Mouse (Mus musculus) kidney, postnatal 10 days (tissue): ENCODE data around the gene Mical2.
A peak's percentile ranks its signal among the peaks of the same experiment; 100 is the strongest.

Experiments
- DNase-seq: peaks from one replicate; pipeline ENCODE4 v3.0.0; 2021; ENCODE audit warnings: mixed read lengths

Mical2 gene

DNA sequence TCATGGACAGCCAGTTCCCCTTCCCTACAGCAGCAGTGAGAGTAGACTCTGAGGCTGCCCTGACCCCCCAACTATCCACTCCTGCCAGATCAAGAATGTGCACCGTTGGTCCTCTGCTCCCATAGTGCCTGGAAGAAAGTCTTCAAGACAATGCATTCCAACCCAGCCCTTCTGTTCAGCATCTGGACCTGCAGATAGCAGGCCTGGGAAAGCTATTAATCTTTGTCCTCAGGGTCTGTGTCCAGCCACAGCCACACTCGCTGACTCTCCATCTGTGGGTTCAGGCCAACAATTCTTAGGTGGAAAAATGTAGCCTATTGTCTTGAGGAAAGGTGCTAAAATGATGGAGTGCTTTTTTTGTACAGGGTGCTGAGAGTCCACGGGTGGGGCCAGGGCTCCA is 54.8 kb downstream of the Mical2 start:
- no peak for DNase-seq

DNA sequence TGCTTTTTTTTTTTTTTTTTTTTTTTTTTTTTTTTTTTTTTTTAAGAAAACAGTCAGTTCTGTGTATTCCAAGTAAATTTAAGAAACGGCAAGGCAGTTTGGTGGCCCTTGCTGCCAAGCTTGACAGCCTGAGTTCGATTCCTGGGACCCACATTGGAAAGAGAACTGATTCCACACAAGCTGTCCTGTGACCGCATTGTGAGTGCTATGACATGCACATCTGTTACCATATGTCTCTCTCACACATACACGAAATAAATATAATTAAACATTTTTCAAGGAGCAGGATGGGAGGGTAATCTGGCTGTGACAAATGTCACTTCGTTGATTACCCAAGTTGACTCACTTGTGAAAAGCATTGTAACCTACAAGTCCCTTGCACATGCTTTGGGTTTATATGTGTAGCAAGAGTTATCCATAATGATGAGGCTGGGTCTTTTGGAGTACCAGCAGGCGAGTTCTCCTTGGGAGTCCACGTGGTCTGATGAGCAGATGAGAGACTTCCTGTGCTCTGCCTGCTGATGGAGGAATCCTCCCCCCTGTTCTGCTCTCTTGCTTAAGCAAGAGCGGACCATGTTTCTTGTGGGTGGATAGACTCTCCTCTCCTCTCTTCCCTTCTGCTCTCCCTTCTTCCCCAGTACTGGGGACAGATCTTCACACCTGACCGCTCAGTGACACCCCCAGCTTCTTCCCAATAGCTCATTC is 58.1 kb downstream of the Mical2 start:
- no peak for DNase-seq

DNA sequence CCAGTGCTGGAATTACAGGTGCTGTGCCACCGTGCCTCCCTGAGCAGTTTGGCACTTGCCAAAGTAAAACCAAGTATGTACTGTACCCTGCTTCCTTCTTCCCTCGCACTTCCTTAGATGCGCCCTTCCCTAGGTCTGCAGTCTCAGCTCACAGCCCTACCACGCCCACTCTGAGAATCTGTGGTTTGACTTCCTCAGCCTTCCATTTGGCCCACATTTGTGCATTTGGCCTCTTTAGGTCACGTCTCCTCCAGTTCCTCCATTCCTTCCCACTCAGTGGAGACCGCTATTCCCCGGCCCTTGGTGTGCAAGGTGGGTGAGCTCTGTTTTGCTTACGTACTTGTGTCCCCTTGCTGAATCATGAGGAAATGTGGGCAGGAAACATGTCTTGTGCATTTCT is 59.9 kb downstream of the Mical2 start:
- no peak for DNase-seq

DNA sequence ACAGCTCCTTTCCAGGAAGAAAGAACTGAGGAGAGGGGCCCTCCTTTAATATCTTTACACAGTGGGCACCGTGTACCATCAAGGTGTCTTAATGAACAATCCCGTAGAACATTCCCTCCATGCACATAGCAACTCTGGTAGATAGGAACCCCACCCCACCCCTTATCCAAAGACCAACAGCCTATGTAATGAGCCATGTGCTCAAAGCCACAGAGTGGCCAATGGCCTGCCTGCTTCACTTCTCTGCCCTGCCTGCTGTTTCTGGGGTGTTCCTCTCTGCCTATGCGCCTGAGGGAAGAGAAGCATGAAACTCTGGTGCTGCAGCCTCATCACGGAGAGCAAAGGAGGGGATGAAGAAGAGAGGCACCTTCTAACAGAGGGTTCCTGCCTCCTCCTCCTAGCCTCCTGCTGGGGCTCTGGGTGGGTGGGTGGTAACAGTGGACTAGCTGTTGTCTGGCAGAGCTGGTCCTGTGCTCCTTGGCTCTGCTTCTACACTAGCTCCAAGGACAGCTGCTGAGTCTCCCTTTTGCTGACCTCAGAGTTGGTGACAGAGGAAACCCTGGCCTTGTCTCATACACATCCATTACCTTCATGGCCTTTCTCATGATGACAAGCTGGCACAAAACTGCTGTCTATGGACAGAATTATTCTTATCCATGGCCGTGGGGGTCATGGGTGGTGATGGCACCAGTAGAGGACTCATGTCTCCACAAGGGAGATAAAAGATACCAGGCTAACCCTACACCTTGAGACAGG is 62.9 kb downstream of the Mical2 start:
- DNase-seq, result no peak

DNA sequence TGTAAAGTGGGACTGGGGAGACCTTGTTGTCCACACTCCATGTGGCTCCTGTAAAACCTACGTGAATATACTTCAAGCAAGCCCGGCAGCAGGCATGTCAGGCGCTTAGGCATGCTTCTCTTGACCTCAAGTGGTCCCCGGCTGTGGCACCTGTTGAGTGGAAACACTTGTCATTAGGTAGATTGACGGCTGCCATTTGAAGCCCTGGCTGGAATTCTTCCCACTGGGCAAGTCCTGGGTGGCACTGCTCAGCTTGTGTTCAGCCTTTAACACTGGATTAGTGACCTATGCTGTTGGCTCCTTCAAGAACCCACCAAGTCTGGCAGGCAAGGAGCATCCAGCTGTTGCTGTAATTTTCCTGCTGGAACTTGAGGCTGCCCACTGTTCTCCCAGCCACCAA is 63.9 kb downstream of the Mical2 start:
- DNase-seq, result no peak

DNA sequence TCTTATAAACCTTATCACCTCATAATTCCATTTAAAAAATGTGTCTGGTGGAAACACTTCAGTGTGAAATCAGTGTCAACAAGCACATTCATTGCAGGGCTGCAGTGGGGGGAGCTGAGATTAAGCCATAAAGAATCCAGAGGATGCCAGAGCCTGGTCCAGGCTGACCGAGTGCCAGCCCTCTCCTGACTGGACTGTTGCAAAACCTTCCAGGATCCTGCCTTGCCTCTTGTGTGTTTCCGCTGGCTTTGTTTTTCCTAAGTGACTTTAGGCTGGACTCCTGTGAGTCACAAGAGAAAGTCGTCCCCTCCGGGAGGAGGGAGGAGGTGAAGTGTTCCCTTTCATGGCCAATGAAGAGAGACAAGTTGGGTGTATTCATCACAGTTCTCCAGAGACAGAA is 64.3 kb downstream of the Mical2 start:
- DNase-seq, result no peak

DNA sequence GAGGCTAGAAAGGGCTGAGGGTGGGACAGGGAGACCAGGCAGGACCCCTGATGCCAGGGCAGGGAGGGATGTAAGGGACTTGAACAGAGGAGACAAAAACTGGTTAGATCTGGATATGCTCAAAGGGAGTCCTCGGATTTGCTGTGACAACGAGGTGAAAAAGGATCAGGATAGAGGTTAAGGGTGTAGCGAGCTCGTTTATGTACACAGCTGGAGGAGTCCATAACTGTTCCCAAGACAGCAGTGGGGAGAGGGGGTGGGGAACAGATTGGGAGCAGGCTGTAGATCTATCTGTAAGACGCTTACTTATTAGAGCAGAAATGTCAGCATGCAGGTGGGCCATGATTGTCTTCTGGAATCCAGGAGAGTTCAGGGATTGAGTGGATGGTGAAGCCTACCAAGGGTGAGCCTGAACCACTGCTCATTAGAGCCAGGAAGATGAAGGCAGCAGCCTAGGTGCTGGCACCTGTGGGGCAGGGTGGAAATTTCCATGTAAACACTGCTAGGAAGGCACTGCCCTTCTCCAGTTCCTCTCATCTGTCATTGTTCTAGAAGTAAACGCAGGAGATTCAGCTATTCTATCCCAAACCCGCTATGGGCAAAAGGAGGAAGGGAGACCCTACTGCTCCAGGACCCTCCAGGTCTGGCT is 67.9 kb downstream of the Mical2 start:
- DNase-seq, result no peak

DNA sequence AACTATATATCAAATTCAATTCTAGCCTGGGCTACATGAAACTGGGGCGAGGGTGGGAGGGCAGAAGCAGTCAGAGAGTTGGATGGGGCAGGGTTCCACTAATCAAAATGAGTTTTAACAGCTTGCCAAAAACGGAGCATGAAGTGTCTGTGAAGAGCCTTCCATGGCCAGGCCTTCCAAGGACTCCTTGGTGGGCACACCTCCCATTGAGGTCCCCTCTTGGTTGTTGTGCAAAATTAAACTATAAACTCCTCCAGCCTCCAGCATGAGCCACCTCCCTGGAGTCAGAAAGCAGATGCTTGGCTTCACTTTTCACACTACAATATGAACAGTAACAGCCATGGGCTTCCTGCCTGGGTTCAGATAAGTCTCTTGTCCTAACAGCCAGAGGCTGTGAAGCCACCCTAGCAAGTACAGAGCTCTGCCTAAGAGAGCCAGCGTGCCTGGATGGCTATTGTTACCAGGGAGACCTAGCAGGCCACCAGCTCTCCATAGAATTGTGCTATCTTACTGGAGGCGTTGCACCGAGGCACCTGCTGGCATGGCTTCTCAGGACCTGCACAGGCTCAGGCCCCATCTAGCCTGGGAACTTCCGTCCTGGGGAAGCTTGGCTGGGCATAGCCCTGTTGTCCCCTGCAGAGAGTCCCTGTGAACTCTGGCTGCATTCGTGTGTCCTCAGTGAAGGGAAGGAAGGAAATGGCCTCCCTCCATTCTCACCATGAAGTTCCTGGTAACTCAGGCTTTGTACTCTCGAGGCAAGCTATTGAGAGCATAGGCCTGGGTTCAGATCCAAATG is 70.0 kb downstream of the Mical2 start:
- DNase-seq, result no peak

DNA sequence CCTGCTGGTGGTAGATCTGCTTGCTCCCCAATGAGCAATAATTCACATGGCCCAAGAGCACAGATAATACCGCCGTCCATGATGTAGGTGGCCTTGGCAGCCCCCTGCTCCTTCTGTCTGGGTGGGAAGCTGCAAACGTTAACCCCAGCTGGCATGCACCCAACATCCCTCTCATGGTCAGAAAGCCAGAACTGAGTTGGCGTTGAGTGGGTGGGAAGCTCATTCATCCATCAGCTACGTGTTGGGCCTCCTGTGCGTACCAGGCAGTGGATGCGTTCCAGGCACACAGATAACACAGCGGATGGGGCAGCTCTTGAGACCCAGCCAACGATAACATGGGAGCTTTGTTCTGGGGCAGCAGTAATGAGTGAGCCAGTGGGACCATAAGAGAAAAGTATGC is 72.4 kb downstream of the Mical2 start:
- peak; percentile 82 for DNase-seq

DNA sequence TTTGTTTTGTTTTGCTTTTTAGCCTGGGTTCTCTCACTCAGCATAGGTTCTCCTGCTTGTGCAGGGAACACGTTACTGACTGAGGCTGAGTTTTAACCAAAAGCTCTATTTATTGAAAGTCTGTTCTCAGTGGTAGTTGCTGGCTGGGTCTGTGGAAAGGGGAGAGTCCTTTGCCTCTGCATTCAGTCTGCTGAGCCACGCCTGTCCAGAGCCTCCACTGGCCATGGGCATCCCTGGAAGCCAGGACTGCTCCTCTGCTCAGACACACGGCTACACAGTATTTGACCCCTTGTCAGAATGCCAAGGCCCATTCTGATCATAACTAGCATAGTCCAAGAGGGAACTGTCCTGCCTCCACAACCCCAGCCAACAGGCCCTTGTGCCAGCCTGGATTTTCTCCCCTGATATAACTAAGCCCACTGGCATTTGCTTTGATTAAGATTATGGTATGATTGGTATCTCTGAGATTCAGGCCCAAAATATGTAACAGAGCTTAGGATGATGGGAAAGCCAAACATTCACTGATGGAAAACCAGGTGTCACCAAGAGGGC is 73.3 kb downstream of the Mical2 start:
- peak; percentile 49 for DNase-seq

DNA sequence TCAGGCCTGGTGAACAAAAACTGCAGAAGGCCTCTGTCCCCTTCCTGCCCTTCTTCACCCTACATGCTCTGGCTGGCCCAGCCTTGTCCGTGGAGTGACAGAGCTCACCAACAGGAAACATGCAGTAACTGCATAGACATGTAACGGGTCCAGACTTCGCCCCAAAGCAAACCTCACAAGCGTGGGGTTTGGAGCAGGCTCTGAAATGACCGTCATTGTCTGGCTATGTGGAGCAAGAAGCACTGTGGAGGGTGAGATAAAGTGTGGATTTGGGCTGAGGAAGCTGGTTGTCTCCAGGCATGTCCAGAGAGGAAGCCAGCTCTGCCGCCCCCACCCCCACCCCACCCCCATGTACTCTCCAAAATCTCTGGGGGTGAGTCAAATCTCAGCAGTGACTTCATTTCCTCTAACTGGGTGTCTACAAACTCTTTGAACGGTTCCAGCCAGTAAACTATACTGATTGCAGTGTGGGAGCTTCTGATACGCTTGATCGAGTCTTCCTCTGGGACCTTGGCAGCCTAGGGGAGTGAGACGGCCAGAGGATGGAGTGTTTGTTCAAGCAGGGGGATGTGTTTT is 74.0 kb downstream of the Mical2 start:
- peak; percentile 58 for DNase-seq

DNA sequence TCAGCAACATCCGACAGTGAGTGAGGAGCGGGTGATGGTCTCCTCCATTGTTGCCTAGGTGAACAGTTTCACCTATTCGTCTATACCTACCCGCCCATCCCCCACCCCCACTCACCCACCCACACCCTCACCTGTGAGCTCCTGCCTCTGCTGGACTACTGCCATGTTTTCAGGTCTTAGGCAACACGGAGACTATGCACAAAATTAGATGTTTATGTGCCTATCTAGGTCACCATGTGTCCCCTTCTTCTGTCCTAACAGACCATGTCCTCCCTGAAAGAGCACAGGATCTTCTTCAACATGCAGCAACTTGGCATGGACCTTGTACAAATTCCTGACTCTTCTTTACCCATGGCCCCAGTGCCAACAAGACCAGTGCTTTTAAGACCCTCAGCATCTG is 74.5 kb downstream of the Mical2 start:
- no peak for DNase-seq

DNA sequence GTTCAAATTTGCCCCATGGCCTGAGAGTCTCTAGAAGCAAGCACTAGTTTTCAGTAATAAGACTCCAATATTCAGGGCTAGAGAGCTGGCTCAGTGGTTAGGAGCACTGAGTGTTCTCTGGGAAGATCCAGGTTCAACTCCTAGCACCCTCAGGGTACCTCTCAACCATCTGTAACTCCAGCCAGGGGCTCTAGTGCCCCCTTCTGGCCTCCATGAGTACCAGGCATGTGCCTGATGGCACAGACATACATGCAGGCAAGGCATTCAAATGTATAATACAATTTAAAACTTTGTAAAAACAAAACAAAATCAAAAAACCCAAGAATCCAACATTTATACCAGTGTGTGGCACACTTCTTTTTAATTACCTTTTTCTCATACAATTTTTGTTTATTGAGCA is 75.4 kb downstream of the Mical2 start:
- DNase-seq, result no peak

DNA sequence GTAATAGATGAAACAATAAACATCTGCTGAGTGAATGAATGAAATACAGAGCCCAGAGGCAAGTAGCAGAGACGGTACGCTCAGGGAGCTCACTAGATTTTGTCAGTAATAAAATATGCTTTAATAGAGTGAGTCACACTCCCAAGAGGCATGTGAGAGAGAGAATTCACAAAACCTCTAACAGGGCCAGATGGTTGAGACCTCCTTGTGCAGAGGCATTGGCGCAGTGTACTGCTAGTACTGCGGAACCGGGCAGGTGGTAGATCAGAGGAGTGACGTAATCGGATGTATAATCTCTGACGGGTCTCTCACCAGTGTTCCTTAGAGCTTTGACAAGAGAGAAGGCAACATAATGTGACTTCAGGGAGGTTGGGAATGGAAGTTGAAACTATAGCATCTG is 78.7 kb downstream of the Mical2 start:
- no peak for DNase-seq

DNA sequence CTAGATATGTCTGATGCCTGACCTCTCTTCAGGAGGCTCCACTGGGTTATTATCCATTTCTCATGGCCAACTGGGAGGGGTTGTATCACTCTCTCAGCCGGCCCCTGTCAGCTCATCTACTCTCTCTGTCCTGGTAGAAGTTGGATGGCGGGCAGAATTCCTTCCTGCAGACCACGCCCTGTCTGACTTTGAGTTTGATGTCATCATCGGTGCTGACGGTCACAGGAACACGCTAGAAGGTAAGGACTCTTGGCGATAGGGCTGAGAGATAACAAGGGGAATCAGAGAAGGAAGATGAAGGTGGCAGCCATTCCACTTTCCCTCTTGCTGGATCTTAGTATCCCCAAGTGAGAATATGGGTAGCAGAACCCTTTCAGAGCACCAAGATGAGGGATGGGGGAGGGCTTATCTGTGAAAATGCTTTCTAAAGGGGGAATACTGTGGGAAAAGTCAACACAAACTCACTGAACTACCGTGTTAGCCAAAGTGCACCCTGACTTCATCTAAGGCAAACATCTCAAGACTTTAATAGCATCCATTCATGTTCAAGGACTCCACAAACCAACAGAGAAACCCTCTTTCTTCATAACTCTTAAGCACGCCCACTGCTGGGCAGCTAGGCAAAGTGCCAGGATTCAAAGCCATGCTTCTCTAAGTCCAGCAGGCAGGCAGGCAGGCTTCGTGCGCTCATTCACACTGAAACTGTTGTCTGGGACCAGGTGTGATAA is 83.8 kb downstream of the Mical2 start:
- peak; percentile 56 for DNase-seq

DNA sequence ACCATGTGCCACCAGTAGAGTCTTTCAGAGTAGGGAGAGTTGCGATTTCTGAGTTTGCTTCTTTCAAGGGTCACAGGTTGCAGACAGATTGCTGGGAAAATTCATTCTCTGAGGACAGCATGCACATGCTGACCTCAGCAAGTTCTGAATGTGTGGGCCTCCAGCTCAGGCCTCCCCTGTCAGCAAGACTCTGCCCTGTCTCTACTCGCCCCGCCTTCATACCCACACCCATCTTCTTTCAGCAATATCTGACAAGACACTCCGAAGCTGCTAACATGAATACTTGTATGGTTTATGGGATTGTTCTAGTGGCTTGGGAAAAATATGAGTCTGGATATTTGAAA is 84.3 kb downstream of the Mical2 start:
- no peak for DNase-seq

DNA sequence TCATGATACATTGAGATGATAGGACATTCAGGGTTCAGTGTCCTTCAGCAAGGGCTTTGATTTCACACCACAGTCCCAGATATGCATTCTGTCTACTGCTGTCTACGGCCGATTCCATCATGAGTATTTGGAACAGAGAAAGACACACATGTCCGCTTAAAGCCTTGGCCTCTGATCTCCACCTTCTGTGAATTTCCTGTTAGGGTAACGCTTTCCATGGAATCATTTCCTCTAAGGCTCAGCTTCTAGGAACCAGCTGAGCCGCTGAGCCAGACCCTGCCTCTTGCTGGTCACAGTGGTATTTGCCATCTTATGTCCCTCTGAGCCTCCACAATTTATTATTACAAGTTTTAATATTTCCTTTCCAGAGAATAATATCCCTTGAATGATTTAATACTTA is 87.6 kb downstream of the Mical2 start:
- no peak for DNase-seq

DNA sequence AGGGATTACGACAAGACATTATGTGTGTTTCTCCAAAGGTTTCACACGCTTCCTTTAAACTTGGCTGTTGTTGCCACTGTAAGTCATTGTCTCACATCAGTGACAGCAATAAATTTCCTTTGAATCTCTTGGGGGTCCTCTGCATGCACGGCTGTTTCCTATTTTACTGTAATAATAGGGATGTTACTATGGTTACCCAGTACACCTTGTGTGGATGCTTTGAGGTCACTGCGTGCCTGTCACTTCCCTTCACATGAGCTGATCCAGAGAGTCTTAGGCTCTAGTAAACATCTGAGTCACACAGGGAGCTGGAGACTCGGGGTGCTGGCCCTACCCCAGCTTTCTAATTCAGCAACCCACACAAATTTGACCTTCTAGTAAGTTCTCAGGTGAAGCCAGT is 88.0 kb downstream of the Mical2 start:
- no peak for DNase-seq

DNA sequence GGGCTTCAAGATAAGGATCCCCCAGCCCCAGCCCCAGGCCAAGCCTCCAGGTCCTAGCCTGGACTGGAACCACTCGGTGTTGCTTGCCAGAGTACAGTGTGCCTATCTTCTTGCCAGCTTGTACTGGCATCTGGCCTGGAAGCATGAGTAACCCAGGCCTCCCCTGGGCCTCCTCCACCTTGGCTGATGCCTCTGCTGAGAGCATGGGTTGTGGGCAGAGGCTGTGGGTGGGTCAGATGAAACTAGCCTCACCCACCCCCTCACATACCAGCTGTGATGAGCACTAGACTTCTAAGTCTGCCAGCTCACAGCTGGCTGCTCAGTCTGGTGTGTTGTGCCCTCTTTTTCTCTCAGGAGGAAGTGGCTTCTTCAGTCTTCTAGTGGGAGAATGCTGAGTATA is 90.6 kb downstream of the Mical2 start:
- no peak for DNase-seq

DNA sequence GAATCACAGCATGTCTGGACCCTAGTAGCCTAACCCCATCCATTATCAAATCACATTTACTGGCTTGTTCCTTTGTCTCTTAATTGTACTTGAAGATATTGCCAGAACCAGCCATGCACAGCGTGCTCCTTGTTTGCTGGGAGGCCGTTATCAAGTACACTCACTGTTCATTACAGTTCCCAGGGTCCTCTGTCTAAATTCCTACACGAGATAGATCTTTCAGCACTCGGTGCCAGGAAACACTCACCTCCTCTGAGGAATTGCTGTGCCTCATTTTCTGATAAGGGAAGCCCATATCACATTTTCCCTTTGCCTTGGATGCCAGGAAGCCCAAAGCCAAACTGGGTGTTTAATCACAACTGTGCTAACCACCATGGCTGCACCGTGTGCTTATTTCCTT is 91.8 kb downstream of the Mical2 start:
- no peak for DNase-seq

DNA sequence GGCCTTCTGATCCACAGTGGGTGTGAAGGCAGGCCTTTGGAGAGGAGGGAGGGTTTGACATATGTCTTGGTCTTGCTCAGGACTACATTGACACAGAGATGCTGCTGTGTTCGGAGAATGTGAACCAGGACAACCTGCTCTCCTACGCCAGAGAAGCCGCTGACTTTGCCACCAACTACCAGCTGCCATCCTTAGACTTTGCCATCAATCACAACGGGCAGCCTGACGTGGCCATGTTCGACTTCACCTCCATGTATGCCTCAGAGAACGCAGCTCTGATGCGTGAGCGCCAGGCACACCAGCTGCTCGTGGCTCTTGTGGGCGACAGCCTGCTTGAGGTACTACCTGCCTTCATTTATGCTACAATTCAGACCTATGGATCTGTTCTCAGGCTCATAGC is 92.7 kb downstream of the Mical2 start:
- no peak for DNase-seq

DNA sequence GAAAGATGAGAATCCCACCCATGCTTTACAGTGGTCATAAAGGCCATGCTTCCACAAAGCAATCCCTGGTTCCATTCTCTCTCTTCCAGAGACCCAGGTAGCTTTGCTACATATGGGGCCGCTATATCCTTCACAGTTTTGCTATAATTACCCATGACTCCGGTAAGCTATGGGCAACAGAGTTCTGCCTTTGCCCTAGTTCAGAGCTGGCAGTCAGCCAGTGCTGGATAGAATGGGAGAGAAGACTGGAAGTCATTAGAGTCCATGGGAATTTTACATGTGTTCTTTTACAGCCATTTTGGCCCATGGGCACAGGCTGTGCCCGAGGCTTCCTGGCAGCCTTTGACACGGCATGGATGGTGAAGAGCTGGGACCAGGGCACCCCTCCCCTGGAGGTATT is 93.8 kb downstream of the Mical2 start:
- peak; percentile 79 for DNase-seq
